Mouse (Mus musculus) CD8-positive naive resting alpha-beta T cell, adult 2 months (primary cell): ENCODE data around the gene Fam47e.
"Not testable (repeated sequence)": the region's sequence is repeated elsewhere in the genome, so short reads cannot be mapped to it uniquely, and the experiment has no call there.

ENCODE experiments used
- DNase-seq, 2 experiments: peaks; one replicate each; pipeline ENCODE4 v3.0.0; 2022; ENCODE audit warnings: low read depth in 2 of 2, low spot score in 2 of 2

Gene Fam47e

GRCm38 (mm10) chr5:92554891-92555511, at the start of gene Fam47e:
Gene Fam47e, plus strand, starts transcription at chr5:92555069.
- DNase-seq, result no peak

GRCm38 (mm10) chr5:92505402-92505865, 49.4 kb upstream of the Fam47e start:
- peak; percentile 82 to 85 for DNase-seq

- DNase-seq, result peak; percentile 24 to 50
Measured at GRCm38 (mm10) chr5:92506301-92506729, 48.6 kb upstream of the Fam47e start.

GRCm38 (mm10) chr5:92506733-92507132, 48.1 kb upstream of the Fam47e start, which contains the start of gene Scarb2:
Gene Scarb2, minus strand, starts transcription at chr5:92506833.
- DNase-seq, result no peak

GRCm38 (mm10) chr5:92508853-92509252, 46.0 kb upstream of the Fam47e start:
- no peak for DNase-seq

- DNase-seq, result no peak
Measured at GRCm38 (mm10) chr5:92511256-92511655, 43.6 kb upstream of the Fam47e start.

GRCm38 (mm10) chr5:92512066-92512465, 42.8 kb upstream of the Fam47e start:
- DNase-seq, result no peak

GRCm38 (mm10) chr5:92521131-92521530, 33.7 kb upstream of the Fam47e start:
- DNase-seq, result not testable (repeated sequence)

- no peak for DNase-seq
Measured at GRCm38 (mm10) chr5:92524821-92525258, 30.0 kb upstream of the Fam47e start.

GRCm38 (mm10) chr5:92539698-92540097, 15.2 kb upstream of the Fam47e start:
- no peak for DNase-seq

GRCm38 (mm10) chr5:92552611-92553010, 2.3 kb upstream of the Fam47e start:
- DNase-seq, result no peak

GRCm38 (mm10) chr5:92553939-92554338, 930 bp upstream of the Fam47e start:
- DNase-seq, result peak in 1 of 2 experiments; percentile 12

- DNase-seq, result no peak
Measured at GRCm38 (mm10) chr5:92554443-92554842, 426 bp upstream of the Fam47e start.

GRCm38 (mm10) chr5:92555905-92556304, 1.0 kb downstream of the Fam47e start:
- DNase-seq, result no peak

- no peak for DNase-seq
Measured at GRCm38 (mm10) chr5:92557508-92557907, 2.6 kb downstream of the Fam47e start.

- no peak for DNase-seq
Measured at GRCm38 (mm10) chr5:92560201-92560600, 5.3 kb downstream of the Fam47e start.

GRCm38 (mm10) chr5:92562002-92562401, 7.1 kb downstream of the Fam47e start:
- no peak for DNase-seq

GRCm38 (mm10) chr5:92571232-92571631, 16.4 kb downstream of the Fam47e start:
- DNase-seq, result no peak

GRCm38 (mm10) chr5:92579559-92579958, 24.7 kb downstream of the Fam47e start:
- no peak for DNase-seq

- no peak for DNase-seq
Measured at GRCm38 (mm10) chr5:92585932-92586331, 31.1 kb downstream of the Fam47e start.

- DNase-seq, result no peak
Measured at GRCm38 (mm10) chr5:92595026-92595425, 40.2 kb downstream of the Fam47e start.

GRCm38 (mm10) chr5:92596865-92597264, 42.0 kb downstream of the Fam47e start:
- DNase-seq, result no peak

- no peak for DNase-seq
Measured at GRCm38 (mm10) chr5:92599030-92599429, 44.2 kb downstream of the Fam47e start.
